Mouse (Mus musculus): ENCODE measurements at regions not wholly inside any gene's neighbourhood (a gene's known extent, or its start where the extent isn't known, plus 50 kb on each side); places are given as distances from the start of the nearest gene placed in this dataset.
"Not testable (repeated sequence)": the region's sequence is repeated elsewhere in the genome, so short reads cannot be mapped to it uniquely, and the experiment has no call there.

DNA sequence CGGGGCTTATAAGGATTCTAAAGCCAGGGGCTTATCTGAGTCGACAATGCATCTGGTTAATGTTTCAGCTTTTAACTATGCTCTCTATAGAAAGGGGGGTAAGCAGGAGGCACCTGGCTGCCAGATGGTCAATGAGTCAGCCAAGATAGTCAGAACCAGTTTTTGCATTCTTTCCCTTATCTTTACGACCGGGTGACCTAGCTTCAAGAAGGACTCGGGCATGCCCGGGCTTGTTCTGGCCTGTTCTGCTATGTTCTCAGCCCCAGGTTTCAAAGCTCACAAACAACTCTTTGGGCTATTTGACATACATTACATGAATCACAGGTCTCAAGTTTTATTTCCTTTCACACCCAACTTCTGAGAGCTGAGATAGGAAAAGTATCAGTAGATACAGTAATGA is 348.6 kb upstream of the Impg1 start:
- not testable (repeated sequence) for TF ChIP-seq POLR2A (IDR thresholded peaks at IDR 0.05; ENCODE audit: borderline replicate concordance, insufficient read depth, low read length); CTCF (IDR thresholded peaks at IDR 0.05; ENCODE audit: borderline replicate concordance, insufficient read depth, low read depth, low read length)

Measured in cerebellum, adult 2 months (tissue).